ENCODE assay signal across 15 mouse cellular contexts in genomic region chr19:4624006-4624405, GRCm38 (mm10). TPM values are rescaled to one million over a fixed set of nuclear protein-coding genes. Genes with fewer than 3 reads are reported as not detected.
DNase-seq lines count a peak whose midpoint lies in the region; ATAC-seq lines count a peak whose summit lies in the region.
"Had no signal": no experiment of that assay in that cellular context is flagged by ENCODE, and none has a peak within 500 bp of the region (broad histone marks: within the 10 kb centered on the region; RNA-seq: fewer than 3 reads in every experiment).

No protein-coding gene starts in this region.

- H3K9me3 ChIP-seq in forebrain, embryonic 12.5 days: no peaks in the 10 kb centered on the region
- no peaks in the 10 kb centered on the region for H3K9me3 ChIP-seq in forebrain, embryonic 16.5 days (ENCODE audit: control insufficient read depth, low read length)
- no peaks in the 10 kb centered on the region for H3K9me3 ChIP-seq in liver, embryonic 12.5 days (replicated peaks)
- no peaks in the 10 kb centered on the region for H3K9me3 ChIP-seq in embryonic facial prominence, embryonic 13.5 days
- H3K9me3 ChIP-seq in limb, embryonic 12.5 days: no peaks in the 10 kb centered on the region
- H3K9me3 ChIP-seq: lung, embryonic 15.5 days had no signal

- H3K9ac ChIP-seq in forebrain, embryonic 12.5 days: no peak overlapping the region
- no peak overlapping the region for H3K9ac ChIP-seq in forebrain, embryonic 16.5 days (replicated peaks; ENCODE audit: low read depth, low read length)
- H3K9ac ChIP-seq in liver, embryonic 12.5 days: no peak overlapping the region
- no peak overlapping the region; the same call in 1 of the 2 replicates for H3K9ac ChIP-seq in embryonic facial prominence, embryonic 13.5 days
- 0 out of 2 replicates have a peak overlapping the region, but pooled peaks have one; percentile 94 for H3K9ac ChIP-seq in limb, embryonic 12.5 days (replicated peaks)

- no peak overlapping the region for H3K27ac ChIP-seq in forebrain, embryonic 12.5 days
- H3K27ac ChIP-seq in forebrain, embryonic 16.5 days (ENCODE audit: low read length): no peak overlapping the region
- no peak overlapping the region for H3K27ac ChIP-seq in liver, embryonic 12.5 days
- H3K27ac ChIP-seq in embryonic facial prominence, embryonic 13.5 days: no peak overlapping the region
- no peak overlapping the region for H3K27ac ChIP-seq in limb, embryonic 12.5 days

- no peak for DNase-seq in liver
- DNase-seq in Muller cell, postnatal 12 days (ENCODE audit: inconsistent ontology term): no peak
- no peak for DNase-seq in left cerebral cortex, adult 18-20 months (ENCODE audit: low spot score in 2 of 2)
- DNase-seq: cerebellum, adult 9-10 months; kidney, postnatal 14 days; retina, postnatal 1 day; thymus, postnatal 36 days had no signal

- peaks cover 44% of the 10 kb centered on the region for H3K4me1 ChIP-seq in forebrain, embryonic 12.5 days
- peaks cover 26% of the 10 kb centered on the region for H3K4me1 ChIP-seq in forebrain, embryonic 16.5 days (replicated peaks; ENCODE audit: control insufficient read depth, insufficient read depth, low read length)
- peaks cover 40% of the 10 kb centered on the region for H3K4me1 ChIP-seq in liver, embryonic 12.5 days
- peaks cover 31% of the 10 kb centered on the region for H3K4me1 ChIP-seq in embryonic facial prominence, embryonic 13.5 days
- H3K4me1 ChIP-seq in limb, embryonic 12.5 days (replicated peaks): peaks cover 28% of the 10 kb centered on the region

- ATAC-seq in forebrain, embryonic 12.5 days (ENCODE audit: low FRiP score): no peak
- no peak for ATAC-seq in forebrain, embryonic 16.5 days
- no peak for ATAC-seq in liver, embryonic 12.5 days
- ATAC-seq in embryonic facial prominence, embryonic 13.5 days (ENCODE audit: insufficient number of reproducible peaks, insufficient read depth, low FRiP score, low TSS enrichment, low read depth): no peak
- no peak for ATAC-seq in limb, embryonic 12.5 days (ENCODE audit: insufficient number of reproducible peaks, insufficient read depth, low FRiP score, low TSS enrichment, low read depth)
- ATAC-seq: CD4-positive, CD25-positive, alpha-beta regulatory T cell, adult 4 months; Patski had no signal

- no peaks in the 10 kb centered on the region for H3K27me3 ChIP-seq in forebrain, embryonic 12.5 days
- H3K27me3 ChIP-seq in forebrain, embryonic 16.5 days (replicated peaks; ENCODE audit: control insufficient read depth, insufficient read depth, low read length): no peaks in the 10 kb centered on the region
- no peaks in the 10 kb centered on the region for H3K27me3 ChIP-seq in liver, embryonic 12.5 days (replicated peaks)
- no peaks in the 10 kb centered on the region for H3K27me3 ChIP-seq in embryonic facial prominence, embryonic 13.5 days
- H3K27me3 ChIP-seq in limb, embryonic 12.5 days: no peaks in the 10 kb centered on the region
- H3K27me3 ChIP-seq: lung, embryonic 15.5 days; Patski had no signal

- no peak overlapping the region for H3K4me3 ChIP-seq in forebrain, embryonic 12.5 days (replicated peaks)
- H3K4me3 ChIP-seq in forebrain, embryonic 16.5 days (replicated peaks; ENCODE audit: low read length): no peak overlapping the region
- H3K4me3 ChIP-seq in liver, embryonic 12.5 days: no peak overlapping the region
- H3K4me3 ChIP-seq in embryonic facial prominence, embryonic 13.5 days: peak overlapping the region; percentile 96; the same call in 1 of the 2 replicates
- no peak overlapping the region; the same call in 1 of the 2 replicates for H3K4me3 ChIP-seq in limb, embryonic 12.5 days (replicated peaks)

- 94% methylated on average over 12 of the region's 12 CpGs for whole genome bisulfite sequencing in forebrain, embryonic 12.5 days
- 91% methylated on average over 12 of the region's 12 CpGs for WGBS in forebrain, embryonic 16.5 days
- 89% methylated on average over 12 of the region's 12 CpGs for WGBS in liver, embryonic 12.5 days (ENCODE audit: insufficient replicate concordance)
- WGBS in embryonic facial prominence, embryonic 13.5 days: 90% methylated on average over 12 of the region's 12 CpGs
- 94% methylated on average over 12 of the region's 12 CpGs for WGBS in limb, embryonic 12.5 days

- H3K4me2 ChIP-seq in forebrain, embryonic 12.5 days: peak overlapping the region; percentile 4; the same call in 1 of the 2 replicates
- no peak overlapping the region for H3K4me2 ChIP-seq in forebrain, embryonic 16.5 days (ENCODE audit: low read length)
- peak overlapping the region; percentile 86; the same call in 1 of the 2 replicates for H3K4me2 ChIP-seq in liver, embryonic 12.5 days
- no peak overlapping the region for H3K4me2 ChIP-seq in embryonic facial prominence, embryonic 13.5 days
- H3K4me2 ChIP-seq in limb, embryonic 12.5 days: 0 out of 2 replicates have a peak overlapping the region, but pooled peaks have one; percentile 82

- H3K36me3 ChIP-seq in forebrain, embryonic 12.5 days (replicated peaks): peaks cover 39% of the 10 kb centered on the region
- peaks cover 3% of the 10 kb centered on the region; the same call in 1 of the 2 replicates for H3K36me3 ChIP-seq in forebrain, embryonic 16.5 days (ENCODE audit: control insufficient read depth, insufficient read depth)
- peaks cover 51% of the 10 kb centered on the region for H3K36me3 ChIP-seq in liver, embryonic 12.5 days
- H3K36me3 ChIP-seq in embryonic facial prominence, embryonic 13.5 days: peaks cover 47% of the 10 kb centered on the region
- peaks cover 43% of the 10 kb centered on the region for H3K36me3 ChIP-seq in limb, embryonic 12.5 days

RNA-seq across cellular contexts. Expression of gene Rce1, which starts 1.4 kb away (rescaled TPM):
- 57.8 and 63.0 TPM in 2 replicates for polyA plus RNA-seq in forebrain, embryonic 12.5 days (2016; fragmentation: Nextera tagmentation; extraction: Ambion mirVana)
- 53.8 and 59.0 TPM in 2 replicates for polyA plus RNA-seq in forebrain, embryonic 16.5 days (2015; fragmentation: Nextera tagmentation; extraction: Ambion mirVana)
- 35.9 and 39.3 TPM in 2 replicates for polyA plus RNA-seq in liver, embryonic 12.5 days (2016; fragmentation: Nextera tagmentation; extraction: Ambion mirVana)
- polyA plus RNA-seq in embryonic facial prominence, embryonic 13.5 days (2015; fragmentation: Nextera tagmentation; extraction: Ambion mirVana): 62.5 and 66.6 TPM in 2 replicates
- 68.1 and 68.8 TPM in 2 replicates for polyA plus RNA-seq in limb, embryonic 12.5 days (2016; fragmentation: Nextera tagmentation; extraction: Ambion mirVana)
- 10 to 100 TPM; 27.3 to 27.7 TPM for total RNA-seq in left cerebral cortex, adult 18-20 months (2021)

RNA-seq across cellular contexts. Expression of gene Lrfn4, which starts 8.5 kb away (rescaled TPM):
- polyA plus RNA-seq in forebrain, embryonic 12.5 days (2016; fragmentation: Nextera tagmentation; extraction: Ambion mirVana): 11.4 and 13.3 TPM in 2 replicates
- 8.9 and 9.2 TPM in 2 replicates for polyA plus RNA-seq in forebrain, embryonic 16.5 days (2015; fragmentation: Nextera tagmentation; extraction: Ambion mirVana)
- 2.6 and 2.7 TPM in 2 replicates for polyA plus RNA-seq in liver, embryonic 12.5 days (2016; fragmentation: Nextera tagmentation; extraction: Ambion mirVana)
- polyA plus RNA-seq in embryonic facial prominence, embryonic 13.5 days (2015; fragmentation: Nextera tagmentation; extraction: Ambion mirVana): 8.7 and 9.9 TPM in 2 replicates
- polyA plus RNA-seq in limb, embryonic 12.5 days (2016; fragmentation: Nextera tagmentation; extraction: Ambion mirVana): 12.1 and 15.4 TPM in 2 replicates
- 10 to 100 TPM; 41.9 to 46.4 TPM for total RNA-seq in left cerebral cortex, adult 18-20 months (2021)
- polyA plus RNA-seq: CD4-positive, CD25-positive, alpha-beta regulatory T cell, adult 4 months had no signal

Comparison
In these comparisons a context has a peak if more than half of its experiments do, and no peak if none do; other contexts are left out.
1. H3K4me2 ChIP-seq: peak in forebrain, embryonic 12.5 days (single experiment), liver, embryonic 12.5 days (single experiment) and limb, embryonic 12.5 days (single experiment); none in forebrain, embryonic 16.5 days (single experiment) and embryonic facial prominence, embryonic 13.5 days (single experiment).